Mouse (Mus musculus) heart, embryonic 15.5 days (tissue): ENCODE data around the gene Uroc1. TPM values are rescaled to one million over a fixed set of nuclear protein-coding genes. Genes with fewer than 3 reads are reported as not detected.

ENCODE experiments used
- ATAC-seq: fragments of 200-750 bp; cut with Nextera tagmentation; replicated peaks from 2 replicates; pipeline ENCODE4 v1.8.0; 2017; ENCODE audit warnings: low read depth, moderate TSS enrichment; ENCODE audit not compliant: insufficient number of reproducible peaks, insufficient read depth, low FRiP score
- H3K27ac ChIP-seq: fragments of 300-500 bp; sonication (generic); 2 replicates; pipeline ENCODE4 v1.5.1; 2015; ENCODE audit warnings: mild to moderate bottlenecking, inconsistent platforms
- H3K27me3 ChIP-seq: fragments of 300-500 bp; sonication (generic); 2 replicates; pipeline ENCODE4 v1.6.1; 2015; ENCODE audit warnings: inconsistent platforms
- H3K36me3 ChIP-seq: fragments of 300-500 bp; sonication (generic); 2 replicates; pipeline ENCODE4 v1.6.1; 2015; ENCODE audit warnings: mild to moderate bottlenecking, inconsistent platforms
- H3K4me1 ChIP-seq: fragments of 300-500 bp; sonication (generic); replicated peaks from 2 replicates; pipeline ENCODE4 v1.6.1; 2015; ENCODE audit warnings: inconsistent platforms
- H3K4me2 ChIP-seq: fragments of 300-500 bp; sonication (generic); 2 replicates; pipeline ENCODE4 v1.6.1; 2015; ENCODE audit warnings: inconsistent platforms, mild to moderate bottlenecking, moderate library complexity
- H3K4me3 ChIP-seq: fragments of 300-500 bp; sonication (generic); 2 replicates; pipeline ENCODE4 v1.5.1; 2015; ENCODE audit warnings: mild to moderate bottlenecking, inconsistent platforms
- H3K9ac ChIP-seq: fragments of 300-500 bp; sonication (generic); 2 replicates; pipeline ENCODE4 v1.6.1; 2015; ENCODE audit warnings: mild to moderate bottlenecking, inconsistent platforms
- H3K9me3 ChIP-seq: fragments of 300-500 bp; sonication (generic); replicated peaks from 2 replicates; pipeline ENCODE4 v1.6.1; 2016; ENCODE audit warnings: inconsistent platforms
- WGBS: fragments of 180-500 bp; shearing (Covaris S2); methylation state at CpG from one replicate; pipeline ENCODE4 v1.1.7; 2015; ENCODE audit warnings: mixed read lengths; 5-methylcytosine and 5-hydroxymethylcytosine counted together
- polyA plus RNA-seq: library from polyadenylated mRNA; unstranded; fragments of >200 nt; fragmentation: Nextera tagmentation; extraction: Ambion mirVana; gene quantifications from 2 replicates; pipeline ENCODE4 v1.2.1, GENCODE M21; 2015

The Uroc1 gene
- polyA plus RNA-seq, 1 experiment from 2014 or later, result not detected

- Histone ChIP-seq H3K4me3 (no peak overlapping the region), H3K9ac (no peak overlapping the region), H3K27me3 (peaks cover 20% of the 10 kb centered on the region; the same call in 1 of the 2 replicates), H3K4me1 (0 out of 2 replicates have a peak, but pooled peaks cover 4% of the 10 kb centered on the region), H3K4me2 (no peak overlapping the region), H3K27ac (no peak overlapping the region), H3K36me3 (no peaks in the 10 kb centered on the region), H3K9me3 (no peaks in the 10 kb centered on the region)
- WGBS, result 45% methylated on average over 4 of the region's 4 CpGs
- ATAC-seq, result no peak
These were observed 11.3 kb upstream of the Uroc1 start for GRCm38 (mm10) chr6:90321811-90322210.

DNA sequence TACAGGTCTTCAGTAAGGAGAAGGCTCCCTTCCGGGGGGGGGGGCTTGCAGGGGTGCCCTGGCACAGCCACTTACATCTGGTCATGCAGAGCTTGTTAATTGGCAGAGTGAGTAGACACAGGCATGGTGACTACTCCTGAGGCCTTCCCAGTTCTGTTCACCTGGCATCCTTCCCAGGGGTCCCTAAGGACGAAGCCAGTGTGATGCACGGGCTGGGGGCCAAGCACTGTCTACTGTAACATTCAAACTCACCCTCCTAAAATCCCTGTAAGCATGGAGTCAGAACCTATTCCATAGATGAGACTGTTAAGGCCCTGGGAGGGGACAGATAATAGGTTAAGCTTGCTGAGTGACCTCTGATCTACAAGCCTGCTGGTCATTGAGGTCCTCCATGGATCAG is 9.1 kb upstream of the Uroc1 start:
- no peak for ATAC-seq
- H3K27me3 ChIP-seq, result peaks cover 23% of the 10 kb centered on the region; the same call in 1 of the 2 replicates
- no peaks in the 10 kb centered on the region for H3K9me3 ChIP-seq
- no peak overlapping the region for H3K4me2 ChIP-seq
- 67% methylated on average over 3 of the region's 3 CpGs for WGBS
- 0 out of 2 replicates have a peak, but pooled peaks cover 4% of the 10 kb centered on the region for H3K4me1 ChIP-seq
- no peaks in the 10 kb centered on the region for H3K36me3 ChIP-seq
- no peak overlapping the region for H3K27ac ChIP-seq
- no peak overlapping the region for H3K9ac ChIP-seq
- no peak overlapping the region for H3K4me3 ChIP-seq

DNA sequence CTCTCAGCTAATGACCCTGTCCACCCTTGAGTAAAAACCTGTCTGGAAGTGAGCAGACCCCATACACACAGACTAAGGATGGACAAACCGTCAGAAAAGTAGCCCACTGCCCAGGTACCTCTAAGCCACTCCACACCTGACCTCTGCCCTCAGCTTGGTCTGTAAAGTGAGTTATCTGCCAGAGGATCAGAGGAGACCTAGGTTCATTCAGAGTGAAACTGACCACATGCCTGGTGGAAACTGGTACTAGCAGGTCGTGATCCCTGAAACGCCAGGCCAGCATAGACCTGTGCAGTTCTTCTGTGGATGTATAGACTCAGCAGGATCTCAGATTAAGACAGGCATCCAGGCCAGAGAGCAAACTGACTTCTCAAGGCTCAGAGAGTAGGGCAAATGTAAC is 8.6 kb upstream of the Uroc1 start:
- no peaks in the 10 kb centered on the region for H3K36me3 ChIP-seq
- H3K9ac ChIP-seq, result no peak overlapping the region
- H3K27me3 ChIP-seq, result peaks cover 23% of the 10 kb centered on the region; the same call in 1 of the 2 replicates
- peak overlapping the region; percentile 62 for H3K4me2 ChIP-seq
- H3K27ac ChIP-seq, result no peak overlapping the region
- H3K4me3 ChIP-seq, result no peak overlapping the region
- H3K9me3 ChIP-seq, result no peaks in the 10 kb centered on the region
- 57% methylated on average over 3 of the region's 3 CpGs for WGBS
- H3K4me1 ChIP-seq, result 0 out of 2 replicates have a peak, but pooled peaks cover 4% of the 10 kb centered on the region
- ATAC-seq, result no peak; the same call in 1 of the 2 replicates

- H3K4me1 ChIP-seq, result 0 out of 2 replicates have a peak, but pooled peaks cover 4% of the 10 kb centered on the region
- H3K9ac ChIP-seq, result 0 out of 2 replicates have a peak within 1 kb of the TSS, but pooled peaks have one; percentile 17
- H3K4me3 ChIP-seq, result peak within 1 kb of the TSS; percentile 29
- peaks cover 23% of the 10 kb centered on the region; the same call in 1 of the 2 replicates for H3K27me3 ChIP-seq
- ATAC-seq, result no peak; the same call in 1 of the 2 replicates
- H3K9me3 ChIP-seq, result no peaks in the 10 kb centered on the region
- no peak within 1 kb of the TSS for H3K27ac ChIP-seq
- 4% methylated on average over 22 of the region's 22 CpGs for WGBS
- H3K4me2 ChIP-seq, result peak within 1 kb of the TSS; percentile 62
- no peaks in the 10 kb centered on the region for H3K36me3 ChIP-seq
These were observed 8.1 kb upstream of the Uroc1 start, which contains the start of gene Chst13 for GRCm38 (mm10) chr6:90324991-90325390. Gene Chst13, minus strand, starts transcription at chr6:90325185.

- no peak overlapping the region for H3K4me2 ChIP-seq
- H3K4me1 ChIP-seq, result 0 out of 2 replicates have a peak, but pooled peaks cover 4% of the 10 kb centered on the region
- H3K4me3 ChIP-seq, result no peak overlapping the region
- no peak for ATAC-seq
- no peaks in the 10 kb centered on the region for H3K36me3 ChIP-seq
- H3K9me3 ChIP-seq, result no peaks in the 10 kb centered on the region
- 15% methylated on average over 6 of the region's 6 CpGs for WGBS
- H3K27me3 ChIP-seq, result peaks cover 23% of the 10 kb centered on the region; the same call in 1 of the 2 replicates
- H3K9ac ChIP-seq, result no peak overlapping the region
- no peak overlapping the region for H3K27ac ChIP-seq
These were observed 5.4 kb upstream of the Uroc1 start for GRCm38 (mm10) chr6:90327670-90328069.

- H3K36me3 ChIP-seq, result no peaks in the 10 kb centered on the region
- no peak overlapping the region for H3K4me3 ChIP-seq
- no peaks in the 10 kb centered on the region for H3K9me3 ChIP-seq
- H3K27ac ChIP-seq, result no peak overlapping the region
- 0 out of 2 replicates have a peak, but pooled peaks cover 3% of the 10 kb centered on the region for H3K4me1 ChIP-seq
- ATAC-seq, result no peak
- H3K4me2 ChIP-seq, result no peak overlapping the region
- no peak overlapping the region for H3K9ac ChIP-seq
- peaks cover 15% of the 10 kb centered on the region; the same call in 1 of the 2 replicates for H3K27me3 ChIP-seq
- WGBS, result 3% methylated on average over 1 of the region's 1 CpGs
These were observed 3.1 kb upstream of the Uroc1 start for GRCm38 (mm10) chr6:90329953-90330352.

GRCm38 (mm10) chr6:90334244-90334643 is 1.2 kb downstream of the Uroc1 start:
- no peak overlapping the region for H3K9ac ChIP-seq
- H3K36me3 ChIP-seq, result no peaks in the 10 kb centered on the region
- H3K4me1 ChIP-seq, result no peaks in the 10 kb centered on the region
- no peak overlapping the region for H3K4me3 ChIP-seq
- no peak for ATAC-seq
- no peak overlapping the region for H3K27ac ChIP-seq
- no peaks in the 10 kb centered on the region for H3K9me3 ChIP-seq
- H3K4me2 ChIP-seq, result no peak overlapping the region
- no peaks in the 10 kb centered on the region for H3K27me3 ChIP-seq
- WGBS, result 74% methylated on average over 3 of the region's 3 CpGs

DNA sequence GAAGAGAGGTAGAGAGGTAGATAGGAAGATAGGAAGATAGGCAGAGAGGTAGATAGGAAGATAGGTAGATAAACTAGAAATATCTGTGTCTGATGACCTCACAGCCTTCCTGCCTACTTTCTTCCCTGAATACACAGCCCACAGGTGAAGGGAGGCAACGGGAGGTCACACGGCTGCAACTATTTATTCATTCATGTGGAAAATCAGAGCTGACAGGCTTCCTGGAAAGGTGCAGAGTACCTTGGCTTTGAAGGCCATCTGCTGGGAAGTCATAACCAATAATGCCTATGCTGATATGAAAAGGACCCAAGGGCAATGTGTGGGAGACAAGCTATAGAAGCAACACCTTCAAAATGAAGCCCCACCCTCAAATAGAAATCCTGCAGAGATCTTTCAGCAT is 9.3 kb downstream of the Uroc1 start:
- WGBS, result 80% methylated on average over 2 of the region's 2 CpGs
- Histone ChIP-seq H3K4me3 (no peak overlapping the region), H3K9ac (no peak overlapping the region), H3K9me3 (no peaks in the 10 kb centered on the region), H3K27ac (no peak overlapping the region), H3K36me3 (no peaks in the 10 kb centered on the region), H3K27me3 (no peaks in the 10 kb centered on the region), H3K4me1 (no peaks in the 10 kb centered on the region), H3K4me2 (no peak overlapping the region)
- no peak for ATAC-seq

- Histone ChIP-seq H3K4me2 (no peak overlapping the region), H3K9me3 (no peaks in the 10 kb centered on the region), H3K4me3 (no peak overlapping the region), H3K27me3 (no peaks in the 10 kb centered on the region), H3K36me3 (no peaks in the 10 kb centered on the region), H3K4me1 (no peaks in the 10 kb centered on the region), H3K27ac (no peak overlapping the region), H3K9ac (no peak overlapping the region)
- 69% methylated on average over 4 of the region's 4 CpGs for WGBS
- ATAC-seq, result no peak
These were observed 14.1 kb downstream of the Uroc1 start for GRCm38 (mm10) chr6:90347183-90347582.

DNA sequence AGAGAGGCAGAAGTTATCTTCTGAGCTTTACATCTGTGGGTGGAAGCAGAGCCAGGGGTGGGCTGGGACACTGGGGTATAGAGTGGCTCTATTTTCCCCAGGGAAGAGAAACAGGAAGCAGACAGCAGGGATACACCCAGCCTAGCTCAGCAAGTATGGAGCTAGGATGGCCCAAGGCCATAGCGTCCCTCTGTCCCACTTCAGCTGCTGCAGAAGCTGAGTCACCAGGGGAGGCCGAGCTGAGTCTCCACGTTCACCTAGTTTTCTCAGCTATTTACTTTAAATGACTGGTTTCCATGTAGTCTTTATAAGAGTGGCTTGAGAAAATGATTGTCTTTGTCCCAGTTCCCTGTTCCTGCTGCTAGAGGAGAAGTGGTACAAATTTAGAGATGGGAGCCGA is 15.4 kb downstream of the Uroc1 start:
- ATAC-seq, result no peak
- Histone ChIP-seq H3K27ac (no peak overlapping the region), H3K4me2 (no peak overlapping the region), H3K9me3 (no peaks in the 10 kb centered on the region), H3K36me3 (no peaks in the 10 kb centered on the region), H3K4me1 (no peaks in the 10 kb centered on the region), H3K4me3 (no peak overlapping the region), H3K27me3 (no peaks in the 10 kb centered on the region; the same call in 1 of the 2 replicates), H3K9ac (no peak overlapping the region)
- WGBS, result 69% methylated on average over 4 of the region's 4 CpGs

- WGBS, result 56% methylated on average over 2 of the region's 2 CpGs
- no peaks in the 10 kb centered on the region for H3K4me1 ChIP-seq
- H3K27me3 ChIP-seq, result no peaks in the 10 kb centered on the region; the same call in 1 of the 2 replicates
- H3K4me2 ChIP-seq, result no peak overlapping the region
- no peak overlapping the region for H3K9ac ChIP-seq
- H3K4me3 ChIP-seq, result no peak overlapping the region
- no peak overlapping the region for H3K27ac ChIP-seq
- no peaks in the 10 kb centered on the region for H3K36me3 ChIP-seq
- no peak for ATAC-seq
- H3K9me3 ChIP-seq, result no peaks in the 10 kb centered on the region
These were observed 16.9 kb downstream of the Uroc1 start for GRCm38 (mm10) chr6:90350011-90350410.

DNA sequence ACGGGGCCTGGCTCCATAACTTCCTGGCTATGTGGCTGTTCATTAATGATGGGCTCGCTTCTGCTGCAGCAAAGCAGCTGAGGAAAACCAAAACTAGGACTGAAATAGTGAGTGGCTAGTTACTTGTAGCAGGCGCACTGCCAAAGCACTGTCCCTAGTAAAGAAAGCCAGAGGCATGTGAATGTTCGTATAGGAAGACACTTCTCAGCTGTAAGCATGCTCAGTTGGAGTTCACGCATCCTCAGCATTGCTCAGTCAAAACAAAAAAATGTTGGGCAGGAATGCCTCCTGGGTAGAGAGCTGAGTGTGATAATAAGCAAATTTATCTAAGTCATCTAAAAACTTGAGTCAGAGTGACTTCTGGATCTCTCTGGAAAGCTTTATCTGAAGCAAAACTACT is 25.1 kb downstream of the Uroc1 start:
- H3K36me3 ChIP-seq, result no peaks in the 10 kb centered on the region
- H3K9me3 ChIP-seq, result no peaks in the 10 kb centered on the region
- H3K4me1 ChIP-seq, result peaks cover 22% of the 10 kb centered on the region
- H3K4me2 ChIP-seq, result no peak overlapping the region
- H3K27ac ChIP-seq, result no peak overlapping the region
- no peaks in the 10 kb centered on the region for H3K27me3 ChIP-seq
- H3K4me3 ChIP-seq, result no peak overlapping the region
- H3K9ac ChIP-seq, result no peak overlapping the region
- no peak for ATAC-seq
- WGBS, result 51% methylated on average over 5 of the region's 5 CpGs
